Mouse (Mus musculus) heart, postnatal 0 days (tissue): Measurements from ENCODE around the gene Ric8b. TPM values are rescaled to one million over a fixed set of nuclear protein-coding genes. Genes with fewer than 3 reads are reported as not detected.

ENCODE experiments used
- ATAC-seq: fragments of 200-750 bp; cut with Nextera tagmentation; 2 replicates; pipeline ENCODE4 v1.8.0; 2017; ENCODE audit warnings: low read depth, moderate number of reproducible peaks, moderate library complexity; ENCODE audit not compliant: insufficient read depth
- DNase-seq: peaks from one replicate; pipeline ENCODE4 v3.0.0-alpha.2; 2016; ENCODE audit warnings: low spot score
- H3K27ac ChIP-seq: fragments of 300-500 bp; sonication (generic); 2 replicates; pipeline ENCODE4 v1.5.1; 2014; ENCODE audit warnings: low read depth, mild to moderate bottlenecking
- H3K27me3 ChIP-seq: fragments of 300-500 bp; sonication (generic); 2 replicates; pipeline ENCODE4 v1.6.1; 2014; ENCODE audit warnings: low read length, mixed read lengths; ENCODE audit not compliant: control insufficient read depth, insufficient read depth
- H3K36me3 ChIP-seq: fragments of 300-500 bp; sonication (generic); replicated peaks from 2 replicates; pipeline ENCODE4 v1.6.1; 2014; ENCODE audit warnings: low read length, mixed read lengths; ENCODE audit not compliant: control insufficient read depth, insufficient read depth
- H3K4me1 ChIP-seq: fragments of 300-500 bp; sonication (generic); 2 replicates; pipeline ENCODE4 v1.6.1; 2014; ENCODE audit warnings: antibody characterized with exemption; ENCODE audit not compliant: control insufficient read depth, insufficient read depth
- H3K4me2 ChIP-seq: fragments of 300-500 bp; sonication (generic); 2 replicates; pipeline ENCODE4 v1.6.1; 2014; ENCODE audit warnings: low read depth, mild to moderate bottlenecking, low read length, moderate library complexity
- H3K4me3 ChIP-seq: fragments of 300-500 bp; sonication (generic); 2 replicates; pipeline ENCODE4 v1.5.1; 2014; ENCODE audit warnings: low read depth, low read length
- H3K9ac ChIP-seq: fragments of 300-500 bp; sonication (generic); replicated peaks from 2 replicates; pipeline ENCODE4 v1.6.1; 2014; ENCODE audit warnings: low read depth, low read length, mixed read lengths
- H3K9me3 ChIP-seq: fragments of 300-500 bp; sonication (generic); replicated peaks from 2 replicates; pipeline ENCODE4 v1.6.1; 2016; ENCODE audit warnings: low read length; ENCODE audit not compliant: control insufficient read depth
- CTCF ChIP-seq: IDR thresholded peaks from 2 replicates; pipeline ENCODE4 v1.5.1; 2016; ENCODE audit warnings: antibody characterized with exemption, control low read depth, low read depth
- EP300 ChIP-seq: IDR thresholded peaks from 2 replicates; pipeline ENCODE4 v1.6.1; 2016; ENCODE audit warnings: antibody characterized with exemption, low read depth
- WGBS: fragments of 180-500 bp; shearing (Covaris S2); extraction: QIAGEN DNeasy Blood & Tissue Kit; methylation state at CpG from one replicate; pipeline ENCODE4 v1.1.7; 2014; 5-methylcytosine and 5-hydroxymethylcytosine counted together
- polyA plus RNA-seq: library from polyadenylated mRNA; unstranded; fragments of >200 nt; fragmentation: Nextera tagmentation; extraction: Ambion mirVana; gene quantifications from 2 replicates; pipeline ENCODE4 v1.2.1, GENCODE M21; 2015
- total RNA-seq: library from RNA; depleted of rRNA; stranded (reverse); fragments of >200 nt; gene quantifications from 2 replicates; pipeline ENCODE4 v1.2.3, GENCODE M21; 2014; ENCODE audit warnings: low replicate concordance

Ric8b gene
- total and polyA plus RNA-seq, 2 experiments from 2014 or later = 10.5 to 22.7 TPM

DNA sequence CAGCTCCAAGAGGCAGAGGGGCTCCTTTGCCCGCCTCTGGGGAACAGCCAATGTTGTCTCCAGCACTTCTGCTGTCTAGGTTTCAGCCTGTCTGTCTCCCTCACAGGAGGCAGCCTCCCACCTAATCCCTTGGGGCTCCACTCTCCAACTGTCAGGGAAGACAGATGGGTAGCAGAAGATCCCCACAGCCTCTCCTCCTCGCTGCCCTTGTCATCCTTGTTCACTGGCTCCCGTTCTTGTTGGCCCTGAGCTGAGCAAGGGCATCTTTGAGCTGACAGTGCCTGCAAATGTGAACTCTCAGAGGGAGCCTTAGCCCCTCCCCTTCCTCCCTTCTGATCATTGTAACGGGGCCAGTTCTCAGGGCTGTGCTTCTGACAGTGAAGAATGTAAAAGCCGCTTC, 13.7 kb upstream of the Ric8b start:
- WGBS = 10% methylated on average over 5 of the region's 5 CpGs
- Histone ChIP-seq H3K4me3 (0 out of 2 replicates have a peak overlapping the region, but pooled peaks have one; percentile 4), H3K36me3 (no peaks in the 10 kb centered on the region), H3K4me2 (peak overlapping the region; percentile 39), H3K4me1 (0 out of 2 replicates have a peak, but pooled peaks cover 4% of the 10 kb centered on the region), H3K27ac (no peak overlapping the region), H3K9me3 (no peaks in the 10 kb centered on the region), H3K9ac (no peak overlapping the region), H3K27me3 (no peaks in the 10 kb centered on the region)
- TF ChIP-seq EP300 (no peak), CTCF (no peak)
- DNase-seq (no peak), ATAC-seq (no peak)

DNA sequence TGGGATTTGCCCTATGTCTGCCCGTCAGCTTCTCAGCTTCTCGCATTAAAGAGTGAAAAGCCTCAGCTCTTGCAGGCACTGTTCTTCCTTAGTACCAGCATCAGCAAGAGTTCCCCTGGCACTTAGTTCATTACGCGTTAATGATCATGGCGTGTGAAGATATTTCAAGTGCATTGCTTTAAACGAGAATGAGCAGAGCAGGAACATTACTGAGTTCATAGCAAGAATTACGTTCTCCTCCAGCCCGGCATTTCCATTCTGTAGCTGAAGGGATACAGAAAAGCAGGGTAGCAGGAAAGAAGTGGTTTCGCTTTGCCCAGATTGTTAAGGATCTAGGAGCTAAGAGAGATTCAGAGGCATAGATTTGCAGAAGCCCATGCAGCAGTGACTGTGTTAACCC, 10.5 kb upstream of the Ric8b start:
- H3K27ac ChIP-seq = no peak overlapping the region
- no peaks in the 10 kb centered on the region for H3K36me3 ChIP-seq
- H3K4me2 ChIP-seq = no peak overlapping the region
- H3K9me3 ChIP-seq = no peaks in the 10 kb centered on the region
- WGBS = 74% methylated on average over 9 of the region's 9 CpGs
- no peak for ATAC-seq
- 0 out of 2 replicates have a peak, but pooled peaks cover 4% of the 10 kb centered on the region for H3K4me1 ChIP-seq
- no peak for TF ChIP-seq EP300
- TF ChIP-seq CTCF = no peak
- H3K4me3 ChIP-seq = no peak overlapping the region
- H3K27me3 ChIP-seq = no peaks in the 10 kb centered on the region
- no peak for DNase-seq
- no peak overlapping the region for H3K9ac ChIP-seq

DNA sequence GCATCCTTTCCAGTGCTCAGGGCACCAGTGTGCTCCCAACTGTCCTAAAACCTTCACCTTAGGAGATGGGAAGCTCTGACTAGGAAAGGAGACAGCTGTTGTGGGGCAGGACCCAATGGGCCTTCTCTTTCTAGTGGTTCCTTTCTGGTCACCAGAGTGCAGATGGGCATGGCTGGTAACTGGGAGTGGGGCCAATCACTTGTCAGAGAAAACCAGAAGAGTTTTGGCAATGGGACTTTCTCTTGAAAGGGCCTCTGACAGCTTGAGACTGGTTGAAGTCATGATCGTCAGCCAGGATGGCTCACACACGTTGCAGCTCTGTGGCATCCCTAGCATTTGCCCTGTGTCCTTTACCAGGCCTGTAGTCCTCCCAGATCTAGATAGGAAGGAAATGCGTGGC, 9.4 kb upstream of the Ric8b start:
- TF ChIP-seq EP300 = no peak
- TF ChIP-seq CTCF = no peak
- H3K9me3 ChIP-seq = no peaks in the 10 kb centered on the region
- no peak for ATAC-seq
- H3K9ac ChIP-seq = no peak overlapping the region
- no peaks in the 10 kb centered on the region for H3K27me3 ChIP-seq
- H3K36me3 ChIP-seq = no peaks in the 10 kb centered on the region
- no peak overlapping the region for H3K4me2 ChIP-seq
- no peak overlapping the region for H3K4me3 ChIP-seq
- 87% methylated on average over 3 of the region's 3 CpGs for WGBS
- H3K27ac ChIP-seq = no peak overlapping the region
- H3K4me1 ChIP-seq = 0 out of 2 replicates have a peak, but pooled peaks cover 4% of the 10 kb centered on the region
- no peak for DNase-seq

DNA sequence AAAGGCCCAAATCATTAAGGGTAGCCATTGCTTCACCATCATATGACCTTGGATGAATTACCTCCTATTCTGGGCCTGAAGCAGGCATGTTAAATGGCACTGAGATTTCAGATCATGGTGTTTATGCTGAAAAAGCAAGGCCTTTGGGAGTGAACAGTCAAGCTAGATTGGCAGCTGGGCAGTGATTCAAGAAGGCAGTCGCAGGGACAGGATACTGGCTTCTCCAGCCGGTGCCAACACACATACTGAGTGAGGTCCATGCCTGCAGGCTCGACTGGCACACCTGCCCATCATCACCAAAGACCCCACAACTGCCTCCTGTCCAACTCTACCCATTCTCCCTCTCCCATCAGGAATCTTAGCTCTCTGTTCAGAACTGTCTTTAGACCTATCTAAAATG, 8.9 kb upstream of the Ric8b start:
- Histone ChIP-seq H3K27ac (no peak overlapping the region), H3K36me3 (no peaks in the 10 kb centered on the region), H3K27me3 (no peaks in the 10 kb centered on the region), H3K4me3 (no peak overlapping the region), H3K9me3 (no peaks in the 10 kb centered on the region), H3K4me1 (0 out of 2 replicates have a peak, but pooled peaks cover 4% of the 10 kb centered on the region), H3K9ac (no peak overlapping the region), H3K4me2 (no peak overlapping the region)
- TF ChIP-seq EP300 (no peak), CTCF (no peak)
- 69% methylated on average over 3 of the region's 3 CpGs for WGBS
- ATAC-seq = no peak
- no peak for DNase-seq

DNA sequence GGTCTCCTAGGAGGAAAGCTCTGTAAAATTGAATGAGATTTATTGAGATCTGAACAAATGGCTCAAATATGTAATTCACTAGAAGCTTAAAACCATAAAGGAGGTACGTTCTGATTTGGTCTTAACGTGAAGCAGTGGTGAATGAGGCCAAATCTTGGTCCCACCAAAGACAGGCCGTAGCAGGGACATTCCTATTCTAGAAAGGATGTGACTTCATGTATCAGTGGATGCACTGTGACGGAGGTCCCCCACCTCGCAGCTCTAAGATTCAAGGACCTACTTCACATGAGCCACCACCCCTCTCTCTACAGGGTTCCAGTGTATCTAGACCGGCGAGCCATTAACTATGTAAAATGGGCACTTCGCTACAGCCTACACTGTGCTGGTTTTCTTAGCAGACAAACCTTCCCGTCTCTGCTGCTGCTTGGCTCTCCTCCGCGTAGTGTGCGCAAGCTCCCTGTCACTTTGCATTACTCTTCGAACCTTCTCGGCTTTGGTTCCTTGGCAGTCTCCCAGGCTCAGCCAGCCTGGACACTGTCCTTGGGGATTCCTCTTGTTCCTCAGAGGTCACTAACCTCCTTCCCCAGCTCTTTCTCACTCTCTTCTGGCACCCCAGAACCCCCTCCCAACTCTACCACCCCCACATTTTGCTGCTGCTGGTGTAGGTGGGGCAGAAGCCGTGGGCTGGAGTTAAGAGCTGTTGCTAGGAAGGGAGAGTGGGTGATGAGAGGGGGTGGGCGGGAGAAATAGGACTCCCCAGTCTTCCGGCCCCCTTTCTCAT, 8.2 kb upstream of the Ric8b start:
- Histone ChIP-seq H3K27ac (no peak overlapping the region), H3K4me3 (no peak overlapping the region), H3K4me1 (no peaks in the 10 kb centered on the region), H3K27me3 (no peaks in the 10 kb centered on the region), H3K9ac (no peak overlapping the region), H3K36me3 (no peaks in the 10 kb centered on the region), H3K4me2 (no peak overlapping the region; the same call in 1 of the 2 replicates), H3K9me3 (no peaks in the 10 kb centered on the region)
- DNase-seq (no peak), ATAC-seq (no peak; the same call in 1 of the 2 replicates)
- 65% methylated on average over 17 of the region's 17 CpGs for WGBS
- TF ChIP-seq CTCF = no peak
- TF ChIP-seq EP300 = no peak

DNA sequence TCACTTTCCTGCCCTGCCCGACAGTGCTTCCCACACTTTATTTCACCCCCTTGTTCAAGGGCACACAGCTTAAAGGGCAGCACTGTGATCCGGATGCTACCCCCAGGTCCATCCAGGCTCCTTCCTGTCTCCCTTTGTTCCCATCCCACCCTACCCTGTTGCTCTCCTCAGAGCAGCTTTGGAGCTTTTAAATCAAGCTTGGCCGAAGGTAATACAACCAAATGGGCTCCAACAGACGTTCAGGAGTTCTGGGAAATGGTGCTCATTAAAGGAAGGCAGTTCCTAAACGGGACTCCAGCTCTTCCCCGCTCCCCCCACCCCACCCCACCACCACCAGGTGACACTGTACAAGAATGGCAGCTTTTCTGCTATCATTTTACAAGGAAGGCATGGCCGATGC, 7.2 kb upstream of the Ric8b start:
- Histone ChIP-seq H3K27ac (no peak overlapping the region), H3K4me3 (no peak overlapping the region), H3K4me2 (no peak overlapping the region), H3K36me3 (no peaks in the 10 kb centered on the region), H3K9ac (no peak overlapping the region), H3K4me1 (no peaks in the 10 kb centered on the region), H3K9me3 (no peaks in the 10 kb centered on the region), H3K27me3 (no peaks in the 10 kb centered on the region)
- DNase-seq = no peak
- 58% methylated on average over 7 of the region's 7 CpGs for WGBS
- no peak for TF ChIP-seq CTCF
- no peak for TF ChIP-seq EP300
- ATAC-seq = no peak
